Mouse (Mus musculus): Measurements from ENCODE around the gene Ggn. TPM values are rescaled to one million over a fixed set of nuclear protein-coding genes. Genes with fewer than 3 reads are reported as not detected.
A peak's percentile ranks its signal among the peaks of the same experiment; 100 is the strongest.

Ggn gene
- total RNA-seq, 1 experiment = 0.67 TPM

GRCm38 (mm10) chr7:29170755-29171561 is 948 bp downstream of the Ggn start:
- peak overlapping the region; percentile 47; the same call in 1 of the 2 replicates for H3K9ac ChIP-seq (ENCODE audit: insufficient read depth, low read depth, low read length, poor library complexity, severe bottlenecking)
- in situ Hi-C loops (cut with MboI; ENCODE audit: low sequenced_read_pairs in 2 of 2, unreplicated experiment in 2 of 2) = no loop called here
- H3K36me3 ChIP-seq (ENCODE audit: control insufficient read depth, insufficient read depth, low read length, poor library complexity, severe bottlenecking) = peaks cover 27% of the 10 kb centered on the region
- H3K4me1 ChIP-seq (ENCODE audit: control insufficient read depth in 2 of 2, insufficient read depth in 2 of 2, low read length in 2 of 2, poor library complexity in 1 of 2) = peaks cover 4 to 25% of the 10 kb centered on the region in 2 experiments; a peak in 3 of 4 replicates
- peak overlapping the region; percentile 71 to 99 for H3K4me3 ChIP-seq (ENCODE audit: insufficient read depth in 1 of 2, low read depth in 1 of 2, low read length in 2 of 2, poor library complexity in 1 of 2, severe bottlenecking in 1 of 2)
- no peaks in the 10 kb centered on the region for H3K9me3 ChIP-seq (ENCODE audit: control insufficient read depth, insufficient read depth, low read depth, low read length)
- H3K27ac ChIP-seq (ENCODE audit: insufficient read depth, low read depth, low read length, poor library complexity, severe bottlenecking) = no peak overlapping the region
- DNase-seq (ENCODE audit: low read depth, low spot score) = no peak
- TF ChIP-seq ZNF384 (IDR thresholded peaks at IDR 0.05; ENCODE audit: low read depth, low read length) = no peak
- TF ChIP-seq CHD2 (IDR thresholded peaks at IDR 0.05; ENCODE audit: low read depth, low read length) = no peak
- TF ChIP-seq ZC3H11A (IDR thresholded peaks at IDR 0.05; ENCODE audit: borderline replicate concordance, low read depth, low read length) = no peak
- TF ChIP-seq MAFK (IDR thresholded peaks at IDR 0.05; ENCODE audit: insufficient read depth, low read depth, low read length) = no peak
- TF ChIP-seq HCFC1 (IDR thresholded peaks at IDR 0.05; ENCODE audit: borderline replicate concordance, insufficient read depth, low read length) = no peak

DNA sequence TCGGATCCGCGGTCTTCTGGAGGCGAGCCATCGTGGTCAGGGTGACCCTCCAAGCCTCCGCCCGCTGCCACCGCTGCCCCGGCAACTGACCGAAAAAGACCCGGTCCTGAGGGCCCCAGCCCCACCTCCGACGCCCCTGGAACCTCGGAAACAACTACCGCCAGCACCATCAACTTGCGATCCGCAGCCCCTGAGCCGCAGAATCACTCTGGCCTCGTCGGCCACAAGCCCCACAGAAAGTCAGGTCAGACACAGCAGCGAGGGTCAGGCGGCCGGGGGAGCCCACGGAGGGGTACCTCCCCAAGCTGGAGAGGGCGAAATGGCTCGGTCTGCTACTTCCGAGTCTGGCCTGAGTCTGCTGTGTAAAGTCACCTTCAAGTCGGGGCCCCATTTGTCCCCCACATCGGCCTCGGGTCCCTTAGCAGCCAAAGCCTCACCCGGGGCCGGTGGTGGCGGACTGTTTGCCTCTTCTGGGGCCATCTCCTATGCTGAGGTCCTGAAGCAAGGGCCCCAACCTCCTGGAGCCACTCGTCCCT is 1.6 kb downstream of the Ggn start:
- no peaks in the 10 kb centered on the region for H3K9me3 ChIP-seq (ENCODE audit: control insufficient read depth, insufficient read depth, low read depth, low read length)
- peaks cover 33% of the 10 kb centered on the region for H3K36me3 ChIP-seq (ENCODE audit: control insufficient read depth, insufficient read depth, low read length, poor library complexity, severe bottlenecking)
- H3K9ac ChIP-seq (ENCODE audit: insufficient read depth, low read depth, low read length, poor library complexity, severe bottlenecking) = peak overlapping the region; percentile 47; the same call in 1 of the 2 replicates
- TF ChIP-seq ZNF384 (IDR thresholded peaks at IDR 0.05; ENCODE audit: low read depth, low read length) = no peak
- no peak for TF ChIP-seq HCFC1 (IDR thresholded peaks at IDR 0.05; ENCODE audit: borderline replicate concordance, insufficient read depth, low read length)
- no peak for TF ChIP-seq ZC3H11A (IDR thresholded peaks at IDR 0.05; ENCODE audit: borderline replicate concordance, low read depth, low read length)
- TF ChIP-seq CHD2 (IDR thresholded peaks at IDR 0.05; ENCODE audit: low read depth, low read length) = no peak
- TF ChIP-seq MAFK (IDR thresholded peaks at IDR 0.05; ENCODE audit: insufficient read depth, low read depth, low read length) = no peak
- in situ Hi-C loops (cut with MboI; ENCODE audit: low sequenced_read_pairs in 2 of 2, unreplicated experiment in 2 of 2) = no loop called here
- DNase-seq (ENCODE audit: low read depth, low spot score) = no peak
- peak overlapping the region; percentile 35 to 99; a peak in 3 of 4 replicates for H3K4me3 ChIP-seq (ENCODE audit: insufficient read depth in 1 of 2, low read depth in 1 of 2, low read length in 2 of 2, poor library complexity in 1 of 2, severe bottlenecking in 1 of 2)
- no peak overlapping the region for H3K27ac ChIP-seq (ENCODE audit: insufficient read depth, low read depth, low read length, poor library complexity, severe bottlenecking)
- peaks cover 4 to 25% of the 10 kb centered on the region in 2 experiments; a peak in 3 of 4 replicates for H3K4me1 ChIP-seq (ENCODE audit: control insufficient read depth in 2 of 2, insufficient read depth in 2 of 2, low read length in 2 of 2, poor library complexity in 1 of 2)

GRCm38 (mm10) chr7:29172390-29173016 is 2.5 kb downstream of the Ggn start:
- Histone ChIP-seq H3K4me3 (ENCODE audit: insufficient read depth in 1 of 2, low read depth in 1 of 2, low read length in 2 of 2, poor library complexity in 1 of 2, severe bottlenecking in 1 of 2) (peak overlapping the region; percentile 26 to 39; a peak in 2 of 4 replicates), H3K36me3 (ENCODE audit: control insufficient read depth, insufficient read depth, low read length, poor library complexity, severe bottlenecking) (peaks cover 37% of the 10 kb centered on the region), H3K9ac (ENCODE audit: insufficient read depth, low read depth, low read length, poor library complexity, severe bottlenecking) (no peak overlapping the region), H3K27ac (ENCODE audit: insufficient read depth, low read depth, low read length, poor library complexity, severe bottlenecking) (no peak overlapping the region), H3K9me3 (ENCODE audit: control insufficient read depth, insufficient read depth, low read depth, low read length) (no peaks in the 10 kb centered on the region), H3K4me1 (ENCODE audit: control insufficient read depth in 2 of 2, insufficient read depth in 2 of 2, low read length in 2 of 2, poor library complexity in 1 of 2) (peaks cover 4 to 24% of the 10 kb centered on the region in 2 experiments; a peak in 3 of 4 replicates)
- DNase-seq (ENCODE audit: low read depth, low spot score) = no peak
- TF ChIP-seq MAFK (IDR thresholded peaks at IDR 0.05; ENCODE audit: insufficient read depth, low read depth, low read length) = no peak
- no peak for TF ChIP-seq HCFC1 (IDR thresholded peaks at IDR 0.05; ENCODE audit: borderline replicate concordance, insufficient read depth, low read length)
- TF ChIP-seq CHD2 (IDR thresholded peaks at IDR 0.05; ENCODE audit: low read depth, low read length) = no peak
- TF ChIP-seq ZNF384 (IDR thresholded peaks at IDR 0.05; ENCODE audit: low read depth, low read length) = no peak
- no peak for TF ChIP-seq ZC3H11A (IDR thresholded peaks at IDR 0.05; ENCODE audit: borderline replicate concordance, low read depth, low read length)
- in situ Hi-C loops (cut with MboI; ENCODE audit: low sequenced_read_pairs in 2 of 2, unreplicated experiment in 2 of 2) = no loop called here

GRCm38 (mm10) chr7:29178106-29178505 is 8.1 kb downstream of the Ggn start:
- peaks cover 34% of the 10 kb centered on the region for H3K36me3 ChIP-seq (ENCODE audit: control insufficient read depth, insufficient read depth, low read length, poor library complexity, severe bottlenecking)
- TF ChIP-seq ZNF384 (IDR thresholded peaks at IDR 0.05; ENCODE audit: low read depth, low read length) = no peak
- TF ChIP-seq HCFC1 (IDR thresholded peaks at IDR 0.05; ENCODE audit: borderline replicate concordance, insufficient read depth, low read length) = no peak
- TF ChIP-seq CHD2 (IDR thresholded peaks at IDR 0.05; ENCODE audit: low read depth, low read length) = no peak
- TF ChIP-seq MAFK (IDR thresholded peaks at IDR 0.05; ENCODE audit: insufficient read depth, low read depth, low read length) = no peak
- no peak for TF ChIP-seq ZC3H11A (IDR thresholded peaks at IDR 0.05; ENCODE audit: borderline replicate concordance, low read depth, low read length)
- no peak overlapping the region for H3K9ac ChIP-seq (ENCODE audit: insufficient read depth, low read depth, low read length, poor library complexity, severe bottlenecking)
- in situ Hi-C loops (cut with MboI; ENCODE audit: low sequenced_read_pairs in 2 of 2, unreplicated experiment in 2 of 2) = no loop called here
- no peak overlapping the region for H3K27ac ChIP-seq (ENCODE audit: insufficient read depth, low read depth, low read length, poor library complexity, severe bottlenecking)
- H3K4me3 ChIP-seq (ENCODE audit: insufficient read depth in 1 of 2, low read depth in 1 of 2, low read length in 2 of 2, poor library complexity in 1 of 2, severe bottlenecking in 1 of 2) = no peak overlapping the region
- no peaks in the 10 kb centered on the region for H3K9me3 ChIP-seq (ENCODE audit: control insufficient read depth, insufficient read depth, low read depth, low read length)
- DNase-seq (ENCODE audit: low read depth, low spot score) = no peak
- peaks cover 3 to 6% of the 10 kb centered on the region in 2 experiments; a peak in 2 of 4 replicates for H3K4me1 ChIP-seq (ENCODE audit: control insufficient read depth in 2 of 2, insufficient read depth in 2 of 2, low read length in 2 of 2, poor library complexity in 1 of 2)

All from ES-E14 (cell line).